Mouse (Mus musculus) C2C12 (cell line): ENCODE measurements around the gene Ifnar2. TPM values are rescaled to one million over a fixed set of nuclear protein-coding genes. Genes with fewer than 3 reads are reported as not detected.

Experiments used
- H3K27me3 ChIP-seq: one replicate; pipeline ENCODE4 v1.6.1; 2011; ENCODE audit not compliant: control insufficient read depth, insufficient read depth, insufficient read length
- H3K36me3 ChIP-seq: one replicate; pipeline ENCODE4 v1.6.1; 2011; ENCODE audit not compliant: control insufficient read depth, insufficient read depth
- H3K4me3 ChIP-seq: one replicate; pipeline ENCODE4 v1.5.1; 2011; ENCODE audit warnings: mild to moderate bottlenecking, control low read depth; ENCODE audit not compliant: poor library complexity, insufficient read depth, severe bottlenecking
- H3K79me2 ChIP-seq: one replicate; pipeline ENCODE4 v1.6.1; 2011; ENCODE audit not compliant: control insufficient read depth, insufficient read depth
- H3K79me3 ChIP-seq: one replicate; pipeline ENCODE4 v1.6.1; 2011; ENCODE audit warnings: low read depth, control low read depth
- H3ac ChIP-seq: one replicate; pipeline ENCODE3; 2011; ENCODE audit warnings: low read depth; ENCODE audit not compliant: control insufficient read depth, insufficient read length
- CEBPB ChIP-seq: IDR thresholded peaks from one replicate; pipeline ENCODE4 v1.6.1; 2011; ENCODE audit warnings: low read depth, mild to moderate bottlenecking, control low read depth, moderate library complexity
- CTCF ChIP-seq: IDR thresholded peaks from one replicate; pipeline ENCODE4 v1.5.1; 2011; ENCODE audit not compliant: control insufficient read depth, insufficient read depth, insufficient read length
- FOSL1 ChIP-seq: IDR thresholded peaks from one replicate; pipeline ENCODE4 v1.8.0; 2011; ENCODE audit warnings: mild to moderate bottlenecking, low read length; ENCODE audit not compliant: poor library complexity, insufficient read depth, severe bottlenecking
- MAX ChIP-seq: IDR thresholded peaks from one replicate; pipeline ENCODE4 v1.6.1; 2011; ENCODE audit warnings: mild to moderate bottlenecking, control low read depth
- MYOD1 ChIP-seq: IDR thresholded peaks from one replicate; pipeline ENCODE4 v1.6.1; 2011; ENCODE audit warnings: low read depth; ENCODE audit not compliant: control insufficient read depth, insufficient read length
- MYOG ChIP-seq: IDR thresholded peaks from one replicate; pipeline ENCODE4 v1.6.1; 2011; ENCODE audit not compliant: control insufficient read depth, insufficient read length; ENCODE audit errors: extremely low read depth
- USF1 ChIP-seq: IDR thresholded peaks from one replicate; pipeline ENCODE4 v1.6.1; 2011; ENCODE audit warnings: low read depth, mild to moderate bottlenecking, control low read depth, moderate library complexity
- polyA plus RNA-seq: library from polyadenylated mRNA; unstranded; fragments of >200 nt; fragmentation: generic; extraction: Trizol; gene quantifications from one replicate; pipeline ENCODE4 v1.2.1, GENCODE M21; 2012; ENCODE audit warnings: missing spikeins

Ifnar2 gene
- polyA plus RNA-seq, 1 experiment = 22.3 TPM

DNA sequence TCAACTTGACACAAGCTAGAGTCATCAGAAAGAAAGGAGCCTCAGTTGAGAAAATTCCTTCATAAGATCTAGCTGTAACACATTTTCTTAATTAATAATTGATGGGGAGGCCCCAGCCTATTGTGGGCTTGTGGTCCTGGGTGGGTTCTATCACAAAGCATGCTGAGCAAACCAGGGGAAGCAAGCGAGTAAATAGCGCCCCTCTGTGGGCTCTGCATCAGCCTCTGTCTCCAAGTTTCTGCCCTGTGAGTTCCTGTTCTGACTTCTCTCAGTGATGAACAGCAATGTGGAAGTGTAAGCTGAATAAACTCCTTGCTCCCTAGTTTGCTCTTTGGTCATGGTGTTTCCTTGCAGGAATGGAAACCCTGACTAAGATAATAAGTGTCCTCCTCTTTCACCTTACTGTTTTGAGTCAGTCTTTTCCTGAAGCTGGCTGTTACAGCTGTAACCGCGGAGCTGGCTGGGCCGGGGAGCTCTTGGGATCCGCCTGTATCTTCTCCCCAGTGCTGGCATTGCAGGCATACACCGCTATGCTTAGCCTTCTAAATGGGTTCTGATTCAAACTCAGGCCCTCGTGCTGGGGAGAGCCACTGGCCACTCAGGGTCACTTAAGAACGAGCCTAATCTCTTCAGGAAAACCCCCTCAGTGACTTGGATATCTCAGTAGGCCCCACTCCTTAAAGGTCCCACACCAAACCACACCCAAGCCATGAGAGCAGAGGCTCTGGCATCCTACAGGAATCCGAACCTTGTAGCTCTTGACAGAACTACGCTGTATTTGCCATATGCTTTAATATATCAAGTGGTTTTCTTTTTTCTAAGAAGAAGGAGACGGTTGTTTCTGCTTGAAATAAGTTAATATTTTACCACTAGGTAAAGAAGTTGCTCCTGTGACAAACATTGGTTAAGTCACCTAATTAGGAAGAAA lies 77.8 kb downstream of the Ifnar2 start:
- Histone ChIP-seq H3K79me2 (no peaks in the 10 kb centered on the region), H3K27me3 (no peaks in the 10 kb centered on the region), H3ac (no peak overlapping the region), H3K4me3 (no peak overlapping the region), H3K79me3 (no peaks in the 10 kb centered on the region), H3K36me3 (no peaks in the 10 kb centered on the region)
- TF ChIP-seq MYOG = no peak
- no peak for TF ChIP-seq CTCF
- TF ChIP-seq FOSL1 = no peak
- TF ChIP-seq MAX = no peak
- no peak for TF ChIP-seq MYOD1
- TF ChIP-seq CEBPB = no peak
- TF ChIP-seq USF1 = no peak

GRCm38 (mm10) chr16:91451949-91452348 lies 79.4 kb downstream of the Ifnar2 start:
- Histone ChIP-seq H3K79me2 (no peaks in the 10 kb centered on the region), H3ac (no peak overlapping the region), H3K79me3 (no peaks in the 10 kb centered on the region), H3K36me3 (no peaks in the 10 kb centered on the region), H3K4me3 (no peak overlapping the region), H3K27me3 (no peaks in the 10 kb centered on the region)
- TF ChIP-seq CTCF = no peak
- no peak for TF ChIP-seq MAX
- no peak for TF ChIP-seq MYOD1
- TF ChIP-seq CEBPB = no peak
- TF ChIP-seq USF1 = no peak
- TF ChIP-seq FOSL1 = no peak
- TF ChIP-seq MYOG = no peak

DNA sequence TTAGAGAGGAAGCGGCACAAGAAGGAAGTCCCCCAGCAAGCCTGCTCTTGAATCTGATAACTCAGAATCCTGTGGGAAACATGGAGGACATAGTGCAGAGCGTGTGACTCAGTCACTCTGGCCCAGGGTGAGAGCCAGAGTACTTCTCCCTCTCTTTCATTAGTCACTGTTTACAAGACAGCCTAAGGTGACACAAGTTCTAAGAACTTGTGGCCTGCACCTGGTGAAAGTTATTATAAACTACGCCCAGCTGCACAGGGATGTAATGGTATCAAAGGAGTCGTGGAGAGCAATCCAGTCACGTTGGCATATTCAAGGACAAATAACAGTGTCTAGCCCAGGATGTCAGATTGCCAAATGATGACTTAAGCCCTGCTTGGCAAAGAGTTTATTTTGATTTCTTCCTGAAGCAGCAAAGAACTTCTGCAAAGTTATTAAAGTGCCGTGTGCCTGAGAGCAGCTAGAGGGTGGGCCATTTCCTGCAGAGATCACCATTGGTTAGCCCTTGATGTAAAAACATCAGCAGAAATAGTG lies 79.8 kb downstream of the Ifnar2 start:
- Histone ChIP-seq H3K79me2 (no peaks in the 10 kb centered on the region), H3ac (no peak overlapping the region), H3K36me3 (no peaks in the 10 kb centered on the region), H3K79me3 (no peaks in the 10 kb centered on the region), H3K4me3 (no peak overlapping the region), H3K27me3 (no peaks in the 10 kb centered on the region)
- TF ChIP-seq USF1 = no peak
- no peak for TF ChIP-seq CTCF
- no peak for TF ChIP-seq MYOD1
- no peak for TF ChIP-seq MAX
- no peak for TF ChIP-seq FOSL1
- no peak for TF ChIP-seq MYOG
- TF ChIP-seq CEBPB = no peak

Other genes with a start within 250 kb of the Ifnar2 start
- not detected for gene Olig2, start 147.3 kb upstream of the Ifnar2 start, polyA plus RNA-seq
- not detected for gene Olig1, start 103.0 kb upstream of the Ifnar2 start, polyA plus RNA-seq
- not detected for gene Gm21970, start 18.9 kb downstream of the Ifnar2 start, polyA plus RNA-seq
- gene Il10rb, start 33.4 kb downstream of the Ifnar2 start, polyA plus RNA-seq = 14.1 TPM
- 18.1 TPM for gene Ifnar1, start 112.5 kb downstream of the Ifnar2 start, polyA plus RNA-seq
- 9.1 TPM for gene Ifngr2, start 174.3 kb downstream of the Ifnar2 start, polyA plus RNA-seq
- 15.1 TPM for gene Tmem50b, start 225.0 kb downstream of the Ifnar2 start, polyA plus RNA-seq
- gene Dnajc28, start 246.2 kb downstream of the Ifnar2 start, polyA plus RNA-seq = 0.16 TPM